Mouse (Mus musculus): ENCODE results near the gene Ifit1bl1. TPM values are rescaled to one million over a fixed set of nuclear protein-coding genes. Genes with fewer than 3 reads are reported as not detected.

Ifit1bl1 gene
- 1 to 10 TPM; 3.0 to 7.1 TPM for total RNA-seq (2023)

GRCm38 (mm10) chr19:34601888-34602287 lies at the start of gene Ifit1bl1:
Gene Ifit1bl1, minus strand, starts transcription at chr19:34601956.

DNA sequence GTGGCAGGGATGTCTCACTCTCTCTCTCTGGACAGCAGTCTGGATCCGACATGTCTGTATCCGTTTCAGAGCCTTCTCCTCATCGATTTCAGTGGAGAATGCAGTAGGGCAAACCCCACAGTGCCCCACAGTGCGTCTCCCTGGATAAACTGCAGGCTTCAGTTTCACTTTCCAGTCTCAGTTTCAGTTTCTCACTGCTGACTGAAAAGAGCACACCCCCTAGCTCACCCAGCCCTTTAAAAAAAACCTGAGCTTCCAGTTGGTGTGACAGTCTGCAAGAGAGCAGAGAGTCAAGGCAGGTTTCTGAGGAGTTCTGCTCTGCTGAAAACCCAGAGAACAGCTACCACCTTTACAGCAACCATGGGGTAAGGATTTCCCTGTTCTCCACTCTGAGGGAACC lies 38.9 kb upstream of the Ifit1bl1 start, which contains the start of the genes Ifit1bl2 and Ifit1:
Gene Ifit1bl2 (minus strand): TSS at position 121 of the 400 bp plus-strand sequence.
Gene Ifit1 (plus strand): TSS at position 249 of the 400 bp plus-strand sequence.

GRCm38 (mm10) chr19:34607237-34608051 lies 5.7 kb upstream of the Ifit1bl1 start, which contains the start of gene Ifit3b:
Gene Ifit3b, plus strand, starts transcription at chr19:34607970.

DNA sequence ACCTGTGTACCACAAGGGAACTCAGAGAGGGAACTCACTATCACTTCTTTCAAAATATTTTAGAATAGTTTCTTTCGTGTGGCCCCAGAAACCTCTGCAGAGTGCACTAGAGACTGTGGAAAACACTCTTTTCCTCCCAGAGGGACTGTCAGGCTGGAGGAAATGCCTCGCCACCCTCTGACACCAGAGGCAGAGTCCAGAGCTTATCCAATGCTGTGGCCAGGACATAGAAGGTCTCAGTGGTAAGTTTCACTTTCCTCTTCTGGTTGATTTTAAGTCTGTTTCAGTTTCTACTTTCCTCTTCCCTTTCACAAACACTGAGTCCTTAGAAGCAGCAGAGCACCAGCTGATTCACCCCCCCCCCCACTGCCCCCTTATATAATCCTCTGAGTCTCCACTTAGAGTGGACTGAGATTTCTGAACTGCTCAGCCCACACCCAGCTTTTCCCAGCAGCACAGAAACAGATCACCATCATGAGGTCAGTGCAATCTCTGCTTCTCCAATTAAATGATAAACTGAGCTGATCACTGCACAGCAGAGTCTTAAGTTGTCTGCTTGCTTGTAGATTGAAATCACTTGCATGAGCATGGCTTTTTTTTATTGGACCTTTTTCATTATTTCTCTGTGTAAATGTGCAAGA lies 18.5 kb downstream of the Ifit1bl1 start, which contains the start of gene Ifit3:
Gene Ifit3 (plus strand): TSS at position 406 of the 641 bp plus-strand sequence.

GRCm38 (mm10) chr19:34550534-34551223 lies 51.1 kb downstream of the Ifit1bl1 start, which contains the start of gene Ifit2:
Gene Ifit2, plus strand, starts transcription at chr19:34550694.

Other genes starting within 250 kb of the Ifit1bl1 start
- gene Ch25h, start 126.8 kb downstream of the Ifit1bl1 start, total RNA-seq (2023) = not detected
- 10 to 100 TPM; 52.3 to 53.2 TPM for gene Lipa, start 74.5 kb downstream of the Ifit1bl1 start, total RNA-seq (2023)
- 10 to 100 TPM in 1 of 2 experiments, 1 to 10 TPM in 1; 5.7 to 13.7 TPM for gene Ifit2, start 51.3 kb downstream of the Ifit1bl1 start, total RNA-seq (2023)
- gene Ifit3, start 18.4 kb downstream of the Ifit1bl1 start, total RNA-seq (2023) = 10 to 100 TPM; 11.4 to 28.0 TPM
- gene Ifit3b, start 6.0 kb upstream of the Ifit1bl1 start, total RNA-seq (2023) = 1 to 10 TPM; 5.2 to 6.5 TPM
- not detected for gene Ifit1bl2, start 38.8 kb upstream of the Ifit1bl1 start, total RNA-seq (2023)
- gene Ifit1, start 38.9 kb upstream of the Ifit1bl1 start, total RNA-seq (2023) = 1 to 10 TPM; 1.6 to 5.1 TPM
- gene Slc16a12, start 145.3 kb upstream of the Ifit1bl1 start, total RNA-seq (2023) = not detected